Mouse (Mus musculus) testis, adult 2 months (tissue): ENCODE measurements at regions not wholly inside any gene's neighbourhood (a gene's known extent, or its start where the extent isn't known, plus 50 kb on each side); places are given as distances from the start of the nearest gene placed in this dataset.

Experiments
- CTCF ChIP-seq: fragments of 200-500 bp; IDR thresholded peaks from 2 replicates; pipeline ENCODE4 v1.5.1; 2012; ENCODE audit warnings: low read depth, mild to moderate bottlenecking, inconsistent platforms, low read length, moderate library complexity; ENCODE audit not compliant: control insufficient read depth, insufficient read depth, insufficient replicate concordance
- POLR2A ChIP-seq: fragments of 200-500 bp; IDR thresholded peaks from 2 replicates; pipeline ENCODE4 v1.6.1; 2012; ENCODE audit warnings: low read depth, mild to moderate bottlenecking, inconsistent platforms, low read length, moderate library complexity; ENCODE audit not compliant: control insufficient read depth

DNA sequence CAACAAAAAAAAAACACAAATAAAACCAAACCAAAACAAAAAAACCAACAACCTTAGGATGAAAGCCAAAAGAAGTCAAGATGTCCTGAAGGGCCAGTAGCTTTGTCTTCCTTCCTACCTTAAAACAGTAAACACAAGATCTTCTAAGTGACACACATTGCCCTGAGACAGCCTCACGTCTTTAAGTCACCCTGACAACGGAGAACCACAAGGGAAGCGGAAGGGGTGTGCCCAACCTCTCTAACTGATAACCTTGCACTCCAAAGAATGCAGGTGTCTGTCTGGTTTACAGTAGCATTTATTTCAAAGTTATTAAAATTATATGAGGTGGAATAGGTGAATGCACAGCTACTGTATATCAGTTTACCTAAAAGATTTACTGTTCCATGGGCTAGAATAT lies 105.7 kb upstream of the Pcgf5 start:
- TF ChIP-seq POLR2A, result no peak
- no peak for TF ChIP-seq CTCF
